Mouse (Mus musculus) forelimb bud, embryonic 11.5 days (tissue): ENCODE measurements around the gene Atg16l1.
"Not testable (repeated sequence)": the region's sequence is repeated elsewhere in the genome, so short reads cannot be mapped to it uniquely, and the experiment has no call there.

Experiments
- DNase-seq: peaks from one replicate; pipeline ENCODE4 v3.0.0-alpha.2; 2012; ENCODE audit warnings: low read depth, low spot score

The Atg16l1 gene

DNA sequence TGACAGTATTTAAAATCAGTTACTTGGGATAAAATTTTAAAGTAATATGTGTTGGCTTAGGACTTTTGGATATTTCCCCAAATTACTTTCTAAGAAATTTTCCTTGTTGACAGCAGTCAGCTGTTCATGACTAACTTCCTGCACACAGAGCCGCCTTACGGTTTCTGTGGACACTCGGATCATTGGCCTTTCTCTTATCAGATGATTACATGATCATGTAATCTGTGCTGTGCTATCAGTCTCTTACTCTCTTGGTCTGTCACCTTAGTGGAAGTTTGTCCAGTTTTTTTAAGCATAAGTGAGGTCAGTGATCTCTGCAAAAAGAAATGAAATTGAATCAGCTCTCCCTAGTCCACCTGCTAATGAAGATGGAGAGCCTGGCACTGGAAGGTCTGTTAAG is 16.1 kb downstream of the Atg16l1 start:
- no peak for DNase-seq

DNA sequence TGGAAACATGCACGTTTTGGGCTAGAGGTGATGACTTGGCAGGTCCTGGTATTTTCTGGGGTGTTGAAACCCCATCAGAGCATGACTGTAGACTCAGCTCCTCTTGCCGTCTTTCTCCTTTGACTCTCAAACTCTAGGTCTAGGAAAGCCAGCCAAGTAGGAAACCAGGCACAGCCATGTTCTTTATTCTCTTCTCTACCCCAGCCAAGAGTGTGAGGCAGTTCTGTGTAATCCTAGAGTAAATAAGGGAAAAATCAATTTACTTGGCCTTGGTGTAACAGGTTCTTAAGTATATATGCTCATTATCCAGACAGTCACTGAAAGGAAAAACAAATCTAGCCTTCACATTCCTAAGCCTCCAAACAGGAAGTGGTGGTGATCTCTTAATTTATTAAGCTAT is 17.7 kb downstream of the Atg16l1 start:
- DNase-seq: no peak

DNA sequence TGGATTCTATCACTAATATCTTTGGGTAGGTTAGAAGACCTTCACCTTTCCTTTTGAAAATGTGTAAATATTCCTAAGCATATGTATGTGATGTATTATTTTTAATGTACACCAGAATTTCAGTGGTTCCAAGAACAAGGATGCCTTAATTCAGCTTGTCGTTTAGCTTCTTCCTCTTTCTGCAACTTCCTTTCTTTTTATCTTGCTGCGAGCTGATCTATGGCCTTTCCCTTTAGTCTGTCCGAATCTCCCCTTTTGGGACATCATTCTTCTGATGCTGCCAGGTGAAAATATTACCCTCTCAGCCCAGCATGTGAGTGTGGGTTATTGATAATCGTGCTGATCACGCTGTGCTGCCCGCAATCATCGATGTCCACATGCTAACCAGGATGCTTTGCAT is 19.2 kb downstream of the Atg16l1 start:
- DNase-seq: no peak

DNA sequence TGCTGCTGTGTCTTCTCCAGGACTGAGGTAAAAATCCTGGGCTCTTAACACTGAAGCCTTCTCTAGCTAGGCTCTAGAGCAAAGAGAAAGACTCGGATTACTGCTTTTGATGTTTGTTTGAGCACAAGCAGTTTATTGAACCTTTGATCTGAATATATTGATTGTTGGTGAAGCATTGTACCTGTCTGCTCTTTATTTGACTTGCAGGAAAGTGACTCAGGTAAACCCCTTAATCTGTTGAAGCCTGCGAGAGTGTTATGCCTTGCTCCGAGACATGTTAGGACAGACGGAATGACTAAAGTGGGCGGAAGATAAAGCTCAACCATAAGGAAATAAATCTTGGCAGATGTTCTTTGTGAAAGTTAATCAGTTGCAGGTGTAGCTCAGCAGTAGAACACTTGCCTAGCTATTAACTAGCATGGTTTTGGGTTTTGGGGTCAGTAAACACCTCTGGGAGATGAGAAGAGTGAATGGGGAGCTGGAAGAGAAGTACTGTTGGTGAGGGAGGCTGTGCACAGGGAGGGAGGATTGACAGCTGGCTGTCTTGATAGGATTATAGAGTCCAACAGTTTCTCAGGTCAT is 23.6 kb downstream of the Atg16l1 start:
- DNase-seq: no peak

DNA sequence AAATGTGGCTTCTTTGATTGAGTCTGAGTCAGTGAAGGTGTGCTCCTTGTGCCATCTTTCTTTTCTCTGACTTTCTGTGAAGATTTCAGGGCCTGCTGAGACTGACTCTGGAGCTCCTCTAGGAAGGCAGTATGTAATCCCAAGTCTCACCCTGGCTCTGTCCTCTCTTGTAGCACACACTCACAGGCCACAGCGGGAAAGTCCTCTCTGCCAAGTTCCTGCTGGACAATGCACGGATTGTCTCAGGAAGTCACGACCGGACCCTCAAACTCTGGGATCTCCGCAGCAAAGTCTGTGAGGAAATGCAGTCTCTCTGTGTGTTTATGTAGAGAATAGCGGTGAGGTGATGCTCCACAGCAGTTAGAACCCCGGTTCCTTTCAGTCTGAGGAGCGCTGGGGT is 30.0 kb downstream of the Atg16l1 start:
- no peak for DNase-seq

DNA sequence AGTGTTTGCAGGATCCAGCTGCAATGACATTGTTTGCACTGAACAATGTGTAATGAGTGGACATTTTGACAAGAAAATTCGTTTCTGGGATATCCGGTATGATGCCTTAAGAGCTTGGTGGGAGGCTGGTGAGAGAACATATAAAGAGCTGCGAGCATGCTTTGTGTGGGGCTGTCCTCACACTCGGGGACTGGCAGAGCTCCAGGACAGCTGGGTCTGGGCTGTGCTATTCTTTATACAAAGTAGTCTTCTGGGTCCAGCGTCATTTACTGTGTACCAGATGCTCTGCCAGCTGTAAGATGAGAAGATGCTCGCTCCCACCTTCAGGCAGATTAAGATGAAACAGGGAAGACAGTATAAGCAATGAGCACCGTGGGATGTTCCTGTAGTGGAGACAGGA is 30.6 kb downstream of the Atg16l1 start:
- DNase-seq: no peak

DNA sequence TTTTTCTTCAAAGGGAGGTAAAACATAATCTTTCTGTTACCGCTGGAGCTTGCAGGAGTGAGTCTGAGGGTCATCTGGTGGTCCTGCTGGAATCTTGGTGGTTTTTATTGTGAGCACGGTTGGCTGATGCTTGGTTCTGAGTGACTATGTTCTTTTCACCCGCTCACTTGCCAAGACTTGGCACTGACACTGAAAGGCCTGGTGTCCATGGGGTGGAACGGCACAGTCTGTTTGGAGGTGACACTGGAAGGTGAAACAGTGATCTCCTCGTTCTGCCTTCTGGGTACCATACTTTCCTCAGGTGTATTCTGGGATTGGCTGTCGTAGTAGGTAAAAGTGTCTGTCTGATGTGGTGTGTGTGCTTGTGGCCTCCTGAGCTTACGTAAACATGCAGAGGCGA is 34.0 kb downstream of the Atg16l1 start:
- no peak for DNase-seq

DNA sequence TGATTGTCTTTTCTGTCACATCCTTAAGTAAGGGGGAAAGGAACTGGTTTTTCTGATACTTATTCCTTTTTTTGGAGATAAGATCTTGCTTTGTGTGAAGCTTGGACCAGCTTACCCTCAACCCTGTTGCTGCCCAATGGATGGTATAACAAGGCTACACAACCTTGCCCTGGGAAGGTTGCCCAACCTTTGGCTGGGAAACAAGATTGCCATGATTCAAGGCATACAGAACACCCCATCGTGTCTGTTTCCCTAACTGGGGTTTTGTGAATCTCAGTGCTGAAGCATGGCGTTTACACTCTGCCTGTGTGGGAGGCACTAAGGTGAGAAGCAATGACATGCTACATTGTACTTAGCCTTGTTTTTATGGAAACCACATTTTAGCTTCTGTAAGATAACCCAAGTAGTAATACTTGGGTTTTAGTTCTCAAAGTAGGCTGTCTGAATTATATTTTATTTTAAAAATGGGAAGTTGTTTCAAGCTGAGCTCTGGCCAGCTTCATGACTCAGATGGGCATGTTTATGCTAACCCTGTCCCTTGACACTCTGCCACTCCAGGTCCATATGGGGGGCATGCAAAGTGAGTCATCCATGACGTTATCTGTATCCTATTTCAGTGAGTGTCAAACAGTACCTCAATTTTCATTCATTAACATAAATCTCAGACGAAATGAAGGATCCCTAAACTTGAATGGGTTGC is 36.9 kb downstream of the Atg16l1 start:
- no peak for DNase-seq

DNA sequence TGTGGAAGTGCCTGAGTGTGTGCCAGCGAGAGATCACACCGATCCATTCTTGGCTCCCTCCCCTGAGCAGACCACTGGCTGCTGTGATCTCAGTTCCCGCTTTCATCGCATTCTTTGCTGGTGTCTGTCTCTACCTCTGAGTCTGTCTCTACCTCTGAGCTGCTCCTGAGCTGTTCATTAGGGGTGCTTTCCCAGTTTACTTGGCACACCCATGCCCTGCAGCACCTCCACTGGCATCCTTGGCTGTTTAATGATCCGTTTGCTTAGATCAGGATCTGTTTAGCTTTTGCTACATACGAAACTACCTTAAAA is 37.4 kb downstream of the Atg16l1 start:
- DNase-seq: no peak

DNA sequence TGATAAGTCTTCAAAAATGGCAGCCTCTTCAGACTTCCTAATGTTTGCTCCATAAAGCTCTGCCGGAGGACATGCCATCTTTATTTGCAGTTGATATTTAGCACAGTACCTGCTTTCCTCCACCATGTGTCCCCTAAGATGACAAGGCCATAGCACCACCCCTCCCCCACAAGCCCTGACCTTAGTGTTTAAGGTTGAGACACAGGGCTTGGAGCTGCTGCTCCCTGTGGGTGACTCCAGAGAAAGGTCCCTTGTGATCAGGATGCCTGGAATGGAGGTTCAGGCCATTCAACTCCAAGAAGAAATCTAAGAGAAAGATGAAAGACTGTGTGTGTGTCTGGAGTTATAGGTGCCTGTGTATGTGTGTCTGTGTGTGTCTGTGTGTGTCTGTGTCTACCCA is 42.0 kb downstream of the Atg16l1 start:
- DNase-seq: no peak

DNA sequence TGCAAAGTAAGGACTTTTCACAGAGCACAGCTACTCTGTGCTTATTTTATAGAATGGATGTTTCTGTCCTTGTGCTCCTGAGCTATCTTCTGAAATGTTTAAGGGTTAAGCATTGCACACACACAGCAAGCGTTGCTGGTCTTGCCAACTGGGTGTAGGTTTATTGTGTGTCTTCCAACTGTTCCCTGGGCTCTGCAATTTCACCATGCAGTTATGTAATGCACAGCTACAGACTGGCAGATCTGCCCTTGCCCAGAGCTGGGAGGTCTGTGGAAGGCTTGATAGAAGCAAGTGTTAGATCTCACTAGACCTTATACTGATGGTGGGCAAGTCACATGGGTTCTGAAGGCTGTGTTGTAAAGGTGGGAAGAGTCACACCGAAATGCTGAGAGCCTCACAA is 42.6 kb downstream of the Atg16l1 start:
- no peak for DNase-seq

DNA sequence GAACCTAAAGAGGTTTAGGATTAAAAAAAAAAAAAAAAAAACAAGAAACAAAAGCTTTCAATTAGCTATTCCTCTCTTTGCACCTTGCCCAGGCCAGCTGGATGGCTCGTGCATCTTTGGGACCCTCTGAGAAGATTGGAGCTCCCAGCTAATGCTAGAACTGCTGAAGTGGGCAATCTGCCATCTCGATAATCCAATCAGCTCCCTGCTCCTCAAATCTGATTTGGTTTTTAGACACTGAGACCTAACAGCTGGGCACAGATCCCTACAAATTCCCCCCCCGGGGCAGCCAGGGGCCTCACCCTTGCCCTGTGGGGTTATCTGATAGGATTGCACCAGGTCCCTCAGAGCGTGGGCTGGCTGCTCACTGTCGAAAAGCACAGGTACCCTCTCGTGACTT is 47.9 kb downstream of the Atg16l1 start, which contains the start of gene Sag:
Gene Sag (plus strand): TSS at position 105 of the 400 bp plus-strand sequence.
- no peak for DNase-seq

DNA sequence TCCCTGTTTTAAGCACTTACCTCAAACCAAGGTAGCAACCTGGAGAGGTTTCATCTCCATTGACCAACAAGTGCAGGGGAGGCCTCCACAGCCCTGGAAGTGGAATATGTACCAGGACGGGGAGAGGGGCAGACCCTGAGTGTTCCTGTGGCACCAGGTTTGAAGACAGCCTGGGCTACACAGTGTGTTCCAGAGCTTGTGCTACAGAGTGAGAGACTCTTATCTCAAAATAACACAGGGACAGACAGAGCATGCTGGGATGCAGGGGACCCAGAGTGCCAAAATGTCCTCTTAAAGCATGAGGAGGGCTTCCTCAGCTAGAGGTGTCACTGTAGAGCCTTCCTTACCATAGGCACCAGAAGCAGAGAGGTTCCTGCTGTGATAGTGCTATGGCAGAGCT is 52.1 kb downstream of the Atg16l1 start:
- no peak for DNase-seq

DNA sequence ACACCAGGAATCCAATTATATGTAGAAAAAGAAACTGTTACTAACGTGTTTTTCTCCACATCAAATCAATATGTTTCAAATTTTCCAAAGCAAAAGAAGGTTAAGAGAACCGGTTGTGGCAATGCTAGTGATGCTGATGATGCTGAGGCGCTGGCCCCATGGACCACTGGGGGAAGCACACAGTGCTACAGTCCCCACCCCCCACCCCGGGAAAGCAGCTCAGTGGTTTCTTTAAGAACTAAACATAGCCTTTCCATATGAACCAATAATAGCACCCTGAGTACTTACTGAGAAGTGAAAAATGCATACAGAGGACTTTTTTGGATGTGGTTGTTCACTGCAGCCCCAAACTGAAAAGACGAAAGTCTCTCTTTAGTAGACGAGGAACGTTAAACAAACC is 55.7 kb downstream of the Atg16l1 start:
- no peak for DNase-seq

DNA sequence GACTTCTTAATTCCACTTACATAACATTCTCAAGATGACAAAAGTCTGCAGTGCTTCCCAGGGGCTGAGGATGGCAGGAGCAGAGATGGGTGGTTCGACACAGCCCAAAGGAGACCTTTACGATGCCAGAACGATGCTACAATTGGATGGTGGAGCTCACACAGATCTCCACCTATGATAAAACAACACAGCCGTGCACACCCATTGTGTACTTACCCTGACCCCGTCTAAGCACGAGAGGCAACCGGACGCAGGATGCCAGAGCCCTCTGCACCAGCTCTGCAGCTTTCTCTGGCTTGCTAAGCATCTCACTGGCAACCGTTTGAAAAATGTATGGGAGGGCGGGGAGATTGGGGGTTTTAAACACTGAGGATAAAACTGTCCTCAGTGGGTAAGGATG is 56.4 kb downstream of the Atg16l1 start:
- DNase-seq: no peak

DNA sequence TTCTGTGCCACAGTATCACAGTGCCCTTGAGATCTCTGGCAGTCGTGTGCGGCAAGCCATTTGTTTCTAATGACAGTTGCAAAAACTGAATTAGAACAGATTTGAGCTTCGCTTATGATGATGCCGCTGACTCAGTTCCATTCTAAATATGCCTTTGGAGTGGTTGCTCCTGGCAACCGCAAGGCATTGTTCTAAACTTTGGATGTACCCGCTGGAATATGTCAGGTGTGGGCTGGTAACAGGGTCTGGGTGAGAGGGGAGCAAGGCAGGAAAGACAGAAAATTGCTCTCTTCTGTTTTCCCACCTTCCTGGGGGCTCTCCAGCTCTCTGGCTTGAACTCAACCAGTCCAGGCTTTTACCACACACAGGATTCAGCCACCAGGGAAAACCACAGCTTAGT is 57.5 kb downstream of the Atg16l1 start:
- DNase-seq: no peak

DNA sequence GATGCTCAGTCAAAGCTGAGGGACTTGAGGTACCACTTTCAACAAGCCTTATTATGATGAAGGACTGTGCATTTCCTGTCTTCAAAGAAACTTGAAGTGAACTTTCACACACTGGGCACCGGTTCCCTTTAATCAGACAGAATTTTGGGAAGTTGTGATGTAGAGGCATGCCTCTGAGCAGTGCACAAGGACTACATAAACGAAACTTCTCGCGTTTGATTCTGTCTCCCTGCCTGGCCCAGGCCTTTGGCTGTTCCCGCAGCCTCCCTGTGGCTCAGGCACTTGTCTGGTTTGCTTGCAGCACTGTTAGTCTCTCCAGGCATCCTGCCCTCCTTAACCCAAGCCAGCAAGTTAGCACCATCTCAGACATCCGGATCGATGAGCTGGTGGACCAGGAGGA is 58.0 kb downstream of the Atg16l1 start:
- no peak for DNase-seq

DNA sequence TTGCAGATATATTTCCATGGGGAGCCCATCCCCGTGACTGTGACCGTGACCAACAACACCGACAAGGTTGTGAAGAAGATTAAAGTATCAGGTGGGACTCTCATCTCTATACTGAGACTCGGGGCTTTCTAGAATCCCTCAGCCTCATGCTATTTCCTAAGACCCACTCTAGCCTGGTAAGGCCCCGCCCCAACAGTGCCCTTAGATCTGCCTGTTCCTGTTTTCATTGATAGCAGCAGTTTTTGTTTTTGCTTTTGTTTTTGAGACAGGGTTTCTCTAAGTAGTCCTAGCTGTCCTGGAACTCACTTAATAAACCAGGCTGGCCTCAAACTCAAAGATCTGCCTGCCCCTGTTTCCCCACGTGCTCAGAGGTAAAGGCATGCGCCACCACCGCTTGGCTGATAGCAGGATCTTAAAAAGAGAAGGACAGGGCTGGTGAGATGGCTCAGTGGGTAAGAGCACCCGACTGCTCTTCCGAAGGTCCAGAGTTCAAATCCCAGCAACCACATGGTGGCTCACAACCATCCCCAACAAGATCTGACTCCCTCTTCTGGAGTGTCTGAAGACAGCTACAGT is 68.8 kb downstream of the Atg16l1 start:
- no peak for DNase-seq

DNA sequence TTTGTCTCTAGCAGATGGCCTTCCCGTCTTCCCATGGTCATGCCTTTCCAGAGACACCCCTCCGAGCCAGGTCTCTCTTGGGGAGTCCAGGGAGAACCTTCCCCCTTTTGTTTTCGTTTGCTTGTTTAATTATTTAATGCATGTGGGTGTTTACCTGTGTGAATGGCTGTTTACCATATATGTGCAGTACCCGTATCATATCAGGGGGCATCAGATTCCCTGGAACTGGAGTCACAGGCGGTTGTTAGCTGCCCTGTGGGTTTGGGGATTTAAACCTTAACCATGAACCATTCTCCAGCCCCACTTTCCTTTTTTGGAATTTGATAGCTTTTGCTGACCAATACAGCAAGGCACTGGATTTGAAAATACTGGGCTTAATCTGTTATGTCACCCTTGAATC is 69.6 kb downstream of the Atg16l1 start:
- DNase-seq: no peak

DNA sequence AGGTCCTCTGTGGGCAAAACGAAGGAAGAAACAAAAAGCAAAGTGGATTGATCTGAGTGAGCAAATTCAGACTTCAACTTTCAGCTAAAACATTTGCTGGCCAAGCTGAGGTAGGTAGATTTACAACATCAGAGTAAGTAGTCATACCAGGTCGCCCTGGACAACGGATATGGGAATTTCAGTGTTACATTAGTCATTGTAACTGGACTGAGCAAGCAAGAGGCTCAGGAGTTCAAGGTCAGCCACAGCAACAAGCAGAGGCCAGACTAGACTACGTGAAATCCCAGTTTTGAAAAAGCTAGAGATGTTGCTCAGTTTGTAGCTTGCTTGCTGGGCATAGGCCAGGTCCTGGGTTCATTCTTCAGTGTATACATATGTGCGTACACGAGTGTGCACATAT is 70.3 kb downstream of the Atg16l1 start:
- no peak for DNase-seq

DNA sequence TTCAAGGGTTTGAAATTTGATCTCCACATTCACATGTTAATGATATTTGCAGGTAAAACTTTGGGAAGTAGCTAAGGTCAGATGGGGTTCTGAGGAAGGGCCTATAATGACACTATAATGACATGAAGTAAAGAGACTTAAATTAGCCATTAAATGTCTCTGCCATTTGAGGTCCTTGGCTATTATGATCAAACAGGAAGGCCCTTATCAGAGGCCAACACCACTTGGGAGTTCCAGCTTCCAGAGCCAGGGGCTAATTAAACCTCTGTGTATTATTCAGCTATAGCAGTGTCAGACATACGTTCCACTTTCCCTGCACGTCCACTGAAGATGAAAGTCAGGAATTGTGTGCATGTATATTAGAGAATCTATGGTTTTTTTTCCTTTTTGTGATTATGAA is 70.8 kb downstream of the Atg16l1 start:
- DNase-seq: no peak

DNA sequence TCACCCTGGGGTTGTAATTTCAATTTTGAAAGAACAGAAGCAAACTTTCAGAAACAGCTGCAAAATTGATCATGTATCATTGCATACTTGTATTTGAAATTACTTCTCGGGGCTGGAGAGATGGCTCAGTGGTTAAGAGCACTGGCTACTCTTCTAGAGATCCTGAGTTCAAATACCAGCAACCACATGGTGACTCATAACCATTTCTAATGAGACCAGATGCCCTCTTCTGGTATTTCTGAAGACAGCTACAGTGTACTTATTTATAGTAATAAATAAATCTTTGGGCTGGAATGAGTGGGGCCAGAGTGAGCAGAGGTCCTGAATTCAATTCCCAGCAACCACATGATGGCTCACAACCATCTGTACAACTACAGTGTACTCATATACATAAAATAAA is 71.8 kb downstream of the Atg16l1 start:
- DNase-seq: not testable (repeated sequence)

DNA sequence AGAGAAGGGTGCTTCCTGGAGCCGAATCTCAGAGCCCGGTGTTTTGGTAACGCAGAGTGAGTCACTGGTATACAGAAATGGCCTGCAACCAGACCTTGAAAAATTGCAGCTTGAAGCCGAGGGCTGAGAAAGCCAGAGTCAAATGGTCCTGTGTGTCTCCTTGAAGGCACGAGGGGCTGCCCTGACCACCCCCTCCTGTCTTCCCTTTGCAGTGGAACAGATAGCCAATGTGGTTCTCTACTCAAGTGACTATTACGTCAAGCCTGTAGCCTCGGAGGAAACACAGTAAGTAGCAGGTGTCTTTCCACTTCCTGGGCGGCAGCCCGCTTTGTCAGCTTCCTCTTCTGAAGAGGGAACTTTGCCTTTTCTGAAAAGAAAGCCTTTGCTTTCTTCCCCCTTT is 72.5 kb downstream of the Atg16l1 start:
- no peak for DNase-seq
